Mouse (Mus musculus) neural tube, embryonic 12.5 days (tissue): ENCODE data around the gene a. TPM values are rescaled to one million over a fixed set of nuclear protein-coding genes. Genes with fewer than 3 reads are reported as not detected.

Source experiments
- ATAC-seq: fragments of 200-750 bp; cut with Nextera tagmentation; 2 replicates; pipeline ENCODE4 v1.8.0; 2017; ENCODE audit warnings: low read depth, mild to moderate bottlenecking, moderate TSS enrichment, moderate library complexity; ENCODE audit not compliant: low FRiP score
- H3K27ac ChIP-seq: fragments of 300-500 bp; sonication (generic); 2 replicates; pipeline ENCODE4 v1.5.1; 2016
- H3K27me3 ChIP-seq: fragments of 300-500 bp; sonication (generic); replicated peaks from 2 replicates; pipeline ENCODE4 v1.6.1; 2016; ENCODE audit warnings: mild to moderate bottlenecking
- H3K36me3 ChIP-seq: fragments of 300-500 bp; sonication (generic); 2 replicates; pipeline ENCODE4 v1.6.1; 2016; ENCODE audit warnings: mild to moderate bottlenecking
- H3K4me1 ChIP-seq: fragments of 300-500 bp; sonication (generic); 2 replicates; pipeline ENCODE4 v1.6.1; 2016
- H3K4me2 ChIP-seq: fragments of 300-500 bp; sonication (generic); replicated peaks from 2 replicates; pipeline ENCODE4 v1.6.1; 2016; ENCODE audit warnings: mild to moderate bottlenecking
- H3K4me3 ChIP-seq: fragments of 300-500 bp; sonication (generic); 2 replicates; pipeline ENCODE4 v1.5.1; 2016
- H3K9ac ChIP-seq: fragments of 300-500 bp; sonication (generic); 2 replicates; pipeline ENCODE4 v1.6.1; 2016; ENCODE audit warnings: mild to moderate bottlenecking
- H3K9me3 ChIP-seq: fragments of 300-500 bp; sonication (generic); 2 replicates; pipeline ENCODE4 v1.6.1; 2016; ENCODE audit warnings: mild to moderate bottlenecking
- WGBS: fragments of 180-500 bp; shearing (Covaris S2); methylation state at CpG from one replicate; pipeline ENCODE4 v1.1.7; 2016; 5-methylcytosine and 5-hydroxymethylcytosine counted together
- polyA plus RNA-seq: library from polyadenylated mRNA; unstranded; fragments of >200 nt; fragmentation: Nextera tagmentation; extraction: Ambion mirVana; gene quantifications from 2 replicates; pipeline ENCODE4 v1.2.1, GENCODE M21; 2016

Gene a
- polyA plus RNA-seq = 0.89 TPM in 1 of 2 replicates, not detected in the other

DNA sequence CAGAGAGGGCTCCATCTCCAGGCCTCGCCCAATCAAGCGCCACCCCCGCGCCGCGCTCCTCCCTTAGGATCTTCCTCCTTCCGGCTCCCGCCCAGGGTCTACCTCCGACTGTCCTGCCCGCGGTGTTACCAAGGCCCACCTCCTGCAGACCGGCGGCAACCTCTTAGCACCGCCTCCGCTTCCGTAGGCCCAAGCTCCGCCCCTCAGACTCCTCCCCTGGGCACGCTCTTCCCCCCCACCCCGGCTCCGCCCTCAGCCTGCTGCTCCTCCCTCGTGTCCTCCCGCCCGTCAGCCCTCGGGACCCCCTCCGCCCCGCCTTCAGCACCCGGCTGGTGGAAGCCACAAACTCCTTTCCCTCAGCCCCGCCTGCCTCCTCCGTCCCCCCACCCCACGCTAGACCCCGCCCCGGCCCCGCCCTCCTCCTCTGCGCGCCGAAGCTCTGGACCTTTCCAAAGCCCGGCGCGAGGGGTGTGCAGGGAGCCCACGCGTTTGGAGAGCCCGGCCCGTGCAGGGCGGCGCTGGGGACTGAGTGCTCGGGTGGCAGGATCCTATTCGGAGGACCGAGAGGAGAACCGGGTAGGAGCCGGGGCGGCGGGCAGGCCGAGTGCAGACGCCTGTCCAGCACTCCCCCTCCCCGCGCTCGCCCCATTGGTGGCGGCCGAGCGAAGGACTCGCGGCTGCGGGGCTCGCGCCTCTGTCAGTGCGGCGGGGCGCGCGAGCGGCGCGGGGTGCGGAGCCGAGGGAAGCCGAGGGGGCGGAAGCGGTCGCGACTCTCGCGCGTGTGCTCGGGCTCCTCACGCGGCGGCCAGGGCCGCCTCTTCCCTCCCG lies at the start of gene a, which contains the start of gene Raly:
a (plus strand) TSS at position 747 of the 828 bp plus-strand sequence.
Raly (plus strand) TSS at position 441 of the 828 bp plus-strand sequence.
- Histone ChIP-seq H3K4me2 (peak within 1 kb of the TSS; percentile 88), H3K4me3 (peak within 1 kb of the TSS; percentile 94), H3K27me3 (no peaks in the 10 kb centered on the region), H3K4me1 (peaks cover 25% of the 10 kb centered on the region), H3K9ac (peak within 1 kb of the TSS; percentile 95), H3K9me3 (no peaks in the 10 kb centered on the region), H3K27ac (peak within 1 kb of the TSS; percentile 82), H3K36me3 (no peaks in the 10 kb centered on the region)
- WGBS = under 1% methylated on average over 82 of the region's 89 CpGs
- peak; percentile 98 for ATAC-seq

GRCm38 (mm10) chr2:154742911-154743819 lies 48.0 kb upstream of the a start:
- H3K27ac ChIP-seq = no peak overlapping the region
- 70% methylated on average over 10 of the region's 10 CpGs for WGBS
- H3K36me3 ChIP-seq = no peaks in the 10 kb centered on the region
- no peak overlapping the region for H3K4me3 ChIP-seq
- no peak overlapping the region for H3K9ac ChIP-seq
- no peak for ATAC-seq
- H3K4me2 ChIP-seq = no peak overlapping the region
- H3K9me3 ChIP-seq = no peaks in the 10 kb centered on the region
- H3K27me3 ChIP-seq = no peaks in the 10 kb centered on the region
- H3K4me1 ChIP-seq = 0 out of 2 replicates have a peak, but pooled peaks cover 3% of the 10 kb centered on the region

DNA sequence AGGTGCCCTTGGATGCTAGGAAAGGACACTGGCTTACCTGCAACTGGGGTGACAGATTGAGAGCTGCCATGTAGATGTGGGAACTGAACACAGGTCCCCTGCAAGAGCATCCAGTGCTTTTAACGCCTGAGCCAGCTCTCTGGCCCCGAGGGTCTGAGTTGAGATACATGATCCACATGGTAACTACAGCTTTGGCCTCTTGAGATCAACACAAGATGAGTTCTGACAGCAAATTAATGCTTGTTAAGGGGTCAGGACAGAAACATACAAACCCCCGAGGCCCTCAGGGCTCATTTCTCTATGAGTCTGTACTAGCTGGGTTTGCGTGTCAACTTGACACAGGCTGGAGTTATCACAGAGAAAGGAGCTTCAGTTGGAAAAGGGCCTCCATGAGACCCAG lies 47.3 kb upstream of the a start:
- H3K4me1 ChIP-seq = peaks cover 9% of the 10 kb centered on the region; the same call in 1 of the 2 replicates
- no peak overlapping the region for H3K4me2 ChIP-seq
- H3K36me3 ChIP-seq = no peaks in the 10 kb centered on the region
- WGBS = 70% methylated on average over 4 of the region's 4 CpGs
- no peak overlapping the region for H3K27ac ChIP-seq
- H3K4me3 ChIP-seq = no peak overlapping the region
- no peaks in the 10 kb centered on the region for H3K27me3 ChIP-seq
- no peak for ATAC-seq
- no peak overlapping the region for H3K9ac ChIP-seq
- H3K9me3 ChIP-seq = no peaks in the 10 kb centered on the region

DNA sequence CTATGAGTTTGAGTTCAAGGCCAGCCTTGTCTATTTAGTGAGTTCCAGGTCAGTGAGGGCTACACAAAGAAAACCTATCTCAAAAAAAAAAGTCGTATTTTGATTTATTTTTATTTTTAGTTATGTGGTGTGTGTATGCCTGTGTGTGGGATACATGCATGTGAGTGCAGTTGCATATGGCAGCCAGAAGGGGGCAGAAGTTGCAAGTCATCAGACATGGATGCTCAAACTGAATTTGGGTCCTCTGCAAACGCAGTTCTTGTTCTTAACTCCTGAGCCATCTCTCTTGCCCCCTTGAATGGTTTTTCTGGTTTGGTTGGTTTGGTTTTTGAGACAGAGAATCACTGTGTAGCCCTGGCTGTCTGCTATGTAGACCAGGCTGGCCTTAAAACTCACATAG lies 42.8 kb upstream of the a start:
- Histone ChIP-seq H3K27me3 (no peaks in the 10 kb centered on the region; the same call in 1 of the 2 replicates), H3K4me3 (no peak overlapping the region), H3K36me3 (no peaks in the 10 kb centered on the region), H3K9ac (no peak overlapping the region), H3K9me3 (no peaks in the 10 kb centered on the region), H3K27ac (no peak overlapping the region), H3K4me2 (no peak overlapping the region), H3K4me1 (peaks cover 21% of the 10 kb centered on the region)
- no peak for ATAC-seq
- WGBS = 83% methylated on average over 2 of the region's 2 CpGs

- no peak overlapping the region for H3K27ac ChIP-seq
These were observed 41.9 kb upstream of the a start for GRCm38 (mm10) chr2:154749046-154750036.

GRCm38 (mm10) chr2:154751924-154752323 lies 39.3 kb upstream of the a start:
- Histone ChIP-seq H3K4me2 (no peak overlapping the region), H3K27ac (no peak overlapping the region), H3K27me3 (no peaks in the 10 kb centered on the region; the same call in 1 of the 2 replicates), H3K9ac (no peak overlapping the region), H3K9me3 (no peaks in the 10 kb centered on the region), H3K36me3 (no peaks in the 10 kb centered on the region), H3K4me3 (no peak overlapping the region), H3K4me1 (peaks cover 21% of the 10 kb centered on the region)
- no peak for ATAC-seq
- WGBS = 54% methylated on average over 8 of the region's 8 CpGs

More at GRCm38 (mm10) chr2:154749046-154750036, 41.9 kb upstream of the a start:
- 58% methylated on average over 23 of the region's 23 CpGs for WGBS
- peaks cover 21% of the 10 kb centered on the region for H3K4me1 ChIP-seq
- H3K36me3 ChIP-seq = no peaks in the 10 kb centered on the region
- no peaks in the 10 kb centered on the region; the same call in 1 of the 2 replicates for H3K27me3 ChIP-seq
- H3K9me3 ChIP-seq = no peaks in the 10 kb centered on the region
- no peak overlapping the region for H3K9ac ChIP-seq
- H3K4me2 ChIP-seq = peak overlapping the region; percentile 20
- ATAC-seq = peak; percentile 74
- H3K4me3 ChIP-seq = no peak overlapping the region

GRCm38 (mm10) chr2:154754068-154754560 lies 37.1 kb upstream of the a start:
- H3K4me2 ChIP-seq = no peak overlapping the region
- no peak overlapping the region for H3K4me3 ChIP-seq
- H3K27ac ChIP-seq = no peak overlapping the region
- H3K9me3 ChIP-seq = no peaks in the 10 kb centered on the region
- H3K4me1 ChIP-seq = peaks cover 13% of the 10 kb centered on the region
- no peaks in the 10 kb centered on the region; the same call in 1 of the 2 replicates for H3K27me3 ChIP-seq
- no peaks in the 10 kb centered on the region for H3K36me3 ChIP-seq
- no peak for ATAC-seq
- H3K9ac ChIP-seq = no peak overlapping the region
- 90% methylated on average over 2 of the region's 2 CpGs for WGBS

DNA sequence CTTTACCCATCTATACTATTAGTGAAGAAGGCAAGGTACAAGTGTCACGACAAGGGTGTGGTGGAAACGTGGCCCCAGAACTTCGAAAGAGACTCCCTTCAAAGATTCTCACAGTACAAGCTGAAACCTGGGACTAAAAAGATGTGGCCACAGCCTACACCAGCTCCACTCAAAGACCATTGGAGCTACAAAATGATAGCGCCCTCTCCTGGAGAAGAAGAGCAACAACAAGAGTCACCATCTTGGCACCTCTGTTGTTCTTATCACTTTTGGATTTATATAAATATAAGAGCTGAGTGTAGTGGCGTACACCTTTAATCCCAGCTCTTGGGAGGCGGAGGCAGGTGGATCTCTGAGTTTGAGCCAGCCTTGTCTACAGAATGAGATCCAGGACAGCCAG lies 35.4 kb upstream of the a start:
- Histone ChIP-seq H3K4me1 (peaks cover 5% of the 10 kb centered on the region; the same call in 1 of the 2 replicates), H3K36me3 (no peaks in the 10 kb centered on the region), H3K4me2 (no peak overlapping the region), H3K27me3 (no peaks in the 10 kb centered on the region; the same call in 1 of the 2 replicates), H3K9me3 (no peaks in the 10 kb centered on the region), H3K4me3 (no peak overlapping the region), H3K9ac (no peak overlapping the region), H3K27ac (no peak overlapping the region)
- WGBS = 58% methylated on average over 6 of the region's 6 CpGs
- no peak for ATAC-seq

DNA sequence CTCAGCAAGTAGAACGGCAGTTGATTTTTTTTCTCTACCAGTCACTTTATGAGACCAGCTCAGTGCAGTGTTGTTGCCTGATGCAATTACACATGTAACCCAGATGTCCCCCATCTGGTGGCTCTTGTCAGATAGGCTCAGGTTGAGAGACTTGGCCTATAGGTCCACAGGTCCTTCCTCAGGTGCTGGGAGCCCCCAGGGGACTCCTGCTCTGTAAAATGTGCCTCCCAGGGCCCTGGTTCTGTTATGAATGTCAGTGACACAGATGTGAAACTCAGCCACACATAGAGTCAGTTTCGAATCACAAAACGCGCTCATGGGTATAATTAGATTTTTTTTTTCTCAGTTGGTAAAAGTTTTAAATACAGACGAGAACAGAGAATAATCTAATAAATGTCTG lies 33.5 kb upstream of the a start:
- no peaks in the 10 kb centered on the region for H3K27me3 ChIP-seq
- no peak overlapping the region for H3K4me3 ChIP-seq
- no peaks in the 10 kb centered on the region for H3K9me3 ChIP-seq
- H3K36me3 ChIP-seq = no peaks in the 10 kb centered on the region
- no peak overlapping the region for H3K4me2 ChIP-seq
- H3K9ac ChIP-seq = no peak overlapping the region
- no peaks in the 10 kb centered on the region for H3K4me1 ChIP-seq
- no peak for ATAC-seq
- H3K27ac ChIP-seq = no peak overlapping the region
- 81% methylated on average over 5 of the region's 5 CpGs for WGBS

- ATAC-seq = no peak
- Histone ChIP-seq H3K27ac (no peak overlapping the region), H3K4me1 (no peaks in the 10 kb centered on the region), H3K36me3 (no peaks in the 10 kb centered on the region), H3K27me3 (no peaks in the 10 kb centered on the region), H3K9me3 (no peaks in the 10 kb centered on the region), H3K4me3 (no peak overlapping the region), H3K9ac (no peak overlapping the region), H3K4me2 (no peak overlapping the region)
- WGBS = 86% methylated on average over 1 of the region's 1 CpGs
These were observed 32.7 kb upstream of the a start for GRCm38 (mm10) chr2:154758454-154758853.

DNA sequence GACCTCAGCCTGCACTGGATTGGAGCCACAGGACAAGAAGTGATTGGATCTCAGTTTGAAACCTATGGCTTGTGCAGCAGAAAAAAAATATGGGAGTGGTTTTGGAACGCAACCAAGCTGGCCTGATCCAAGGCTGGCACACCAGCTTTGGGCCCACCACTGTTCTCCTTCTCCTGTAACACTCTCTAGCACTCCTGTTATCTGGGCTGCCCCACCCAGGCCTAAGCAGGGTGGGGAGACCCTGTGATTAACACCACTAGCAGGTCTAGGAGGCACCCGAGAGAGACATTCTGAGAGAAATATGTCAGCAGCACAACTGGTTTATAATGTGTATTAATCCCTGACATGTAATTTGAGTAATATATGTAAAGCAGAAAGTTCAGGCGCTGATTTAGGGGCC lies 28.0 kb upstream of the a start:
- Histone ChIP-seq H3K9me3 (no peaks in the 10 kb centered on the region), H3K27ac (no peak overlapping the region), H3K4me2 (no peak overlapping the region), H3K4me3 (no peak overlapping the region), H3K9ac (no peak overlapping the region), H3K27me3 (no peaks in the 10 kb centered on the region), H3K4me1 (no peaks in the 10 kb centered on the region), H3K36me3 (no peaks in the 10 kb centered on the region)
- ATAC-seq = no peak
- 88% methylated on average over 3 of the region's 3 CpGs for WGBS
